Mouse (Mus musculus) heart, embryonic 10.5 days (tissue): ENCODE measurements at regions not wholly inside any gene's neighbourhood (a gene's known extent, or its start where the extent isn't known, plus 50 kb on each side); places are given as distances from the start of the nearest gene placed in this dataset.

Experiments used
- DNase-seq: peaks from one replicate; pipeline ENCODE4 v3.0.0-alpha.2; 2017; ENCODE audit warnings: low spot score
- H3K27ac ChIP-seq: fragments of 300-500 bp; sonication (generic); 2 replicates; pipeline ENCODE4 v1.5.1; 2016; ENCODE audit warnings: mild to moderate bottlenecking
- H3K27me3 ChIP-seq: fragments of 300-500 bp; sonication (generic); 2 replicates; pipeline ENCODE4 v1.6.1; 2016; ENCODE audit warnings: mild to moderate bottlenecking; ENCODE audit not compliant: poor library complexity, insufficient read depth, severe bottlenecking
- H3K36me3 ChIP-seq: fragments of 300-500 bp; sonication (generic); 2 replicates; pipeline ENCODE4 v1.6.1; 2016; ENCODE audit warnings: mild to moderate bottlenecking, moderate library complexity
- H3K4me1 ChIP-seq: fragments of 300-500 bp; sonication (generic); 2 replicates; pipeline ENCODE4 v1.6.1; 2016; ENCODE audit warnings: mild to moderate bottlenecking
- H3K4me3 ChIP-seq: fragments of 300-500 bp; sonication (generic); 2 replicates; pipeline ENCODE4 v1.5.1; 2016; ENCODE audit warnings: mild to moderate bottlenecking, moderate library complexity
- H3K9me3 ChIP-seq: fragments of 300-500 bp; sonication (generic); 2 replicates; pipeline ENCODE4 v1.6.1; 2016; ENCODE audit warnings: mild to moderate bottlenecking, moderate library complexity
- WGBS: fragments of 180-500 bp; shearing (Covaris S2); methylation state at CpG from one replicate; pipeline ENCODE4 v1.1.7; 2016; 5-methylcytosine and 5-hydroxymethylcytosine counted together

- Histone ChIP-seq H3K27ac (no peak overlapping the region), H3K4me1 (no peaks in the 10 kb centered on the region), H3K4me3 (no peak overlapping the region), H3K27me3 (peaks cover 5% of the 10 kb centered on the region; the same call in 1 of the 2 replicates), H3K9me3 (no peaks in the 10 kb centered on the region), H3K36me3 (no peaks in the 10 kb centered on the region)
- no peak for DNase-seq
- 82% methylated on average over 2 of the region's 2 CpGs for WGBS
Measured at GRCm38 (mm10) chr13:112130774-112131173, 157.5 kb upstream of the Ankrd55 start.

- WGBS = 69% methylated on average over 12 of the region's 12 CpGs
- Histone ChIP-seq H3K27me3 (peaks cover 5% of the 10 kb centered on the region; the same call in 1 of the 2 replicates), H3K4me1 (no peaks in the 10 kb centered on the region), H3K9me3 (no peaks in the 10 kb centered on the region), H3K36me3 (no peaks in the 10 kb centered on the region), H3K27ac (no peak overlapping the region), H3K4me3 (no peak overlapping the region)
- DNase-seq = no peak
Measured at GRCm38 (mm10) chr13:112131191-112131590, 157.1 kb upstream of the Ankrd55 start.

GRCm38 (mm10) chr13:112133736-112134135 is 154.5 kb upstream of the Ankrd55 start:
- Histone ChIP-seq H3K9me3 (no peaks in the 10 kb centered on the region), H3K36me3 (no peaks in the 10 kb centered on the region), H3K27me3 (peaks cover 5% of the 10 kb centered on the region; the same call in 1 of the 2 replicates), H3K27ac (no peak overlapping the region), H3K4me1 (no peaks in the 10 kb centered on the region), H3K4me3 (no peak overlapping the region)
- WGBS = 81% methylated on average over 2 of the region's 2 CpGs
- no peak for DNase-seq

GRCm38 (mm10) chr13:112134701-112135100 is 153.6 kb upstream of the Ankrd55 start:
- Histone ChIP-seq H3K4me3 (no peak overlapping the region), H3K9me3 (no peaks in the 10 kb centered on the region), H3K27ac (no peak overlapping the region), H3K27me3 (peaks cover 5% of the 10 kb centered on the region; the same call in 1 of the 2 replicates), H3K36me3 (no peaks in the 10 kb centered on the region), H3K4me1 (no peaks in the 10 kb centered on the region)
- 88% methylated on average over 4 of the region's 4 CpGs for WGBS
- no peak for DNase-seq

- no peak for DNase-seq
- H3K36me3 ChIP-seq = no peaks in the 10 kb centered on the region
- no peak overlapping the region for H3K4me3 ChIP-seq
- no peaks in the 10 kb centered on the region for H3K9me3 ChIP-seq
- H3K4me1 ChIP-seq = no peaks in the 10 kb centered on the region
- WGBS = 88% methylated on average over 5 of the region's 5 CpGs
- H3K27ac ChIP-seq = no peak overlapping the region
- H3K27me3 ChIP-seq = peaks cover 5% of the 10 kb centered on the region; the same call in 1 of the 2 replicates
Measured at GRCm38 (mm10) chr13:112135777-112136176, 152.5 kb upstream of the Ankrd55 start.

GRCm38 (mm10) chr13:112136850-112137249 is 151.4 kb upstream of the Ankrd55 start:
- Histone ChIP-seq H3K36me3 (no peaks in the 10 kb centered on the region), H3K27ac (no peak overlapping the region), H3K27me3 (no peaks in the 10 kb centered on the region), H3K4me3 (no peak overlapping the region), H3K9me3 (no peaks in the 10 kb centered on the region), H3K4me1 (no peaks in the 10 kb centered on the region)
- WGBS = 38% methylated on average over 1 of the region's 1 CpGs
- no peak for DNase-seq

GRCm38 (mm10) chr13:112140871-112141270 is 147.4 kb upstream of the Ankrd55 start:
- H3K9me3 ChIP-seq = no peaks in the 10 kb centered on the region
- DNase-seq = no peak
- peaks cover 16% of the 10 kb centered on the region for H3K4me1 ChIP-seq
- H3K27me3 ChIP-seq = no peaks in the 10 kb centered on the region
- WGBS = 84% methylated on average over 5 of the region's 5 CpGs
- H3K27ac ChIP-seq = no peak overlapping the region
- H3K4me3 ChIP-seq = no peak overlapping the region
- no peaks in the 10 kb centered on the region for H3K36me3 ChIP-seq

- Histone ChIP-seq H3K36me3 (no peaks in the 10 kb centered on the region), H3K4me3 (no peak overlapping the region), H3K9me3 (no peaks in the 10 kb centered on the region), H3K4me1 (peaks cover 23% of the 10 kb centered on the region), H3K27ac (0 out of 2 replicates have a peak overlapping the region, but pooled peaks have one; percentile 29), H3K27me3 (no peaks in the 10 kb centered on the region; the same call in 1 of the 2 replicates)
- DNase-seq = peak; percentile 70
- 68% methylated on average over 7 of the region's 7 CpGs for WGBS
Measured at GRCm38 (mm10) chr13:112144393-112145348, 143.6 kb upstream of the Ankrd55 start.

- peaks cover 4% of the 10 kb centered on the region; the same call in 1 of the 2 replicates for H3K27me3 ChIP-seq
Measured at GRCm38 (mm10) chr13:112152614-112153550, 135.4 kb upstream of the Ankrd55 start.

GRCm38 (mm10) chr13:112153681-112154127 is 134.5 kb upstream of the Ankrd55 start:
- H3K9me3 ChIP-seq = no peaks in the 10 kb centered on the region
- peak; percentile 81 for DNase-seq
- H3K36me3 ChIP-seq = no peaks in the 10 kb centered on the region
- H3K27me3 ChIP-seq = peaks cover 4% of the 10 kb centered on the region; the same call in 1 of the 2 replicates
- H3K4me1 ChIP-seq = peaks cover 25% of the 10 kb centered on the region
- peak overlapping the region; percentile 45; the same call in 1 of the 2 replicates for H3K4me3 ChIP-seq
- 22% methylated on average over 4 of the region's 4 CpGs for WGBS
- 0 out of 2 replicates have a peak overlapping the region, but pooled peaks have one; percentile 85 for H3K27ac ChIP-seq

More at GRCm38 (mm10) chr13:112152614-112153550, 135.4 kb upstream of the Ankrd55 start:
- Histone ChIP-seq H3K36me3 (no peaks in the 10 kb centered on the region), H3K27ac (peak overlapping the region; percentile 85), H3K4me1 (peaks cover 25% of the 10 kb centered on the region), H3K9me3 (no peaks in the 10 kb centered on the region), H3K4me3 (peak overlapping the region; percentile 45)
- 12% methylated on average over 27 of the region's 27 CpGs for WGBS
- peak; percentile 80 for DNase-seq

- Histone ChIP-seq H3K4me1 (peaks cover 18% of the 10 kb centered on the region), H3K27ac (peak overlapping the region; percentile 68), H3K36me3 (no peaks in the 10 kb centered on the region), H3K9me3 (no peaks in the 10 kb centered on the region), H3K4me3 (no peak overlapping the region), H3K27me3 (peaks cover 7% of the 10 kb centered on the region; the same call in 1 of the 2 replicates)
- WGBS = 48% methylated on average over 9 of the region's 9 CpGs
- DNase-seq = peak; percentile 80
Measured at GRCm38 (mm10) chr13:112159430-112160172, 128.7 kb upstream of the Ankrd55 start.

GRCm38 (mm10) chr13:112160173-112160641 is 128.0 kb upstream of the Ankrd55 start:
- peak; percentile 31 for DNase-seq
- Histone ChIP-seq H3K27ac (peak overlapping the region; percentile 68), H3K9me3 (no peaks in the 10 kb centered on the region), H3K4me3 (no peak overlapping the region), H3K27me3 (peaks cover 10% of the 10 kb centered on the region; the same call in 1 of the 2 replicates), H3K4me1 (peaks cover 18% of the 10 kb centered on the region), H3K36me3 (no peaks in the 10 kb centered on the region)
- 64% methylated on average over 2 of the region's 2 CpGs for WGBS
